23 mouse cellular contexts compared by ENCODE assay signal in the genomic region with DNA sequence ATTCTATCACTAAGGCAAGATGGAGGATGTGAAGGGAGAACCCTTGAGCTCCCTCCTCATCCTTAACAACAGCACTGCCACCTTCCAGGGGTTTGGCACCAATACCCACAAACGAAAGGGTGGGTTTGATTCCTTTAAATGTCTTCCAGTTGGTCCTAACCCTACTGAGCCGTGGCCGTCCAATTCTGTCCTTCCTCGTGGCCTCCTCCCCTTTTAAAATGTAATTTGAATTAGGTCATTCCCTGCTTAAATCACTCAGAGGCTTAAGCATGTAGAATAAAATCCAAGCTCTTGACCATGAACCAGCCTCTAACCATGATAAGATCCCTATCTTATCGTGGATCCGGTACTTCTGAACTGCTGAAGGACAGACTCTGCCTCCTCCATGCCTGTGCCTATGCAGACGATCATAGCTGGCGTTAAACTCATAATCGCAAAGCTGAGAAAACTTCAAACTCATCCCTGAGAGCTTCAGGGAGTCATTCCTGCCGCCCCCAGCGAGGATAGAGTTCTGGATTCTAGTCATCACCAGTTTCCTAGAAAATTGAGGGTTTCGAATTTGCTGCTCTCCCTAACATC. TPM values are rescaled to one million over a fixed set of nuclear protein-coding genes. Genes with fewer than 3 reads are reported as not detected.
DNase-seq lines count a peak whose midpoint lies in the region; ATAC-seq and TF ChIP-seq lines count a peak whose summit lies in the region.
"Had no signal": no experiment of that assay in that cellular context is flagged by ENCODE, and none has a peak within 500 bp of the region (broad histone marks: within the 10 kb centered on the region; RNA-seq: fewer than 3 reads in every experiment).

No protein-coding gene starts in this region.

- 78% methylated on average over 12 of the region's 12 CpGs for WGBS in cerebellum, adult 2 months
- 67% methylated on average over 12 of the region's 12 CpGs for WGBS in lung, postnatal 0 days

- no peak for TF ChIP-seq EP300 in lung, postnatal 0 days (IDR thresholded peaks at IDR 0.05)

- no peak for ATAC-seq in lung, postnatal 0 days
- ATAC-seq: activated CD4-positive, CD25-positive, alpha-beta regulatory T cell, adult 4 months; CD4-positive, CD25-positive, alpha-beta regulatory T cell, adult 4 months; forebrain, embryonic 13.5 days; forebrain, embryonic 15.5 days; forebrain, postnatal 0 days; Patski had no signal

- no peak overlapping the region for H3K9ac ChIP-seq in lung, postnatal 0 days (replicated peaks; ENCODE audit: low read depth)
- H3K9ac ChIP-seq: embryonic facial prominence, embryonic 12.5 days; forebrain, embryonic 13.5 days; forebrain, embryonic 15.5 days; forebrain, postnatal 0 days had no signal

- H3K4me1 ChIP-seq in cerebellum, adult 2 months (ENCODE audit: control insufficient read depth, insufficient read depth, low read length) = peaks cover 46% of the 10 kb centered on the region
- peaks cover 2% of the 10 kb centered on the region; the same call in 1 of the 2 replicates for H3K4me1 ChIP-seq in testis, adult 2 months (ENCODE audit: control insufficient read depth, insufficient read depth, low read length)
- H3K4me1 ChIP-seq in lung, postnatal 0 days (ENCODE audit: insufficient read depth, low read depth, low read length) = 0 out of 2 replicates have a peak, but pooled peaks cover 5% of the 10 kb centered on the region
- H3K4me1 ChIP-seq: embryonic facial prominence, embryonic 12.5 days; forebrain, embryonic 13.5 days; forebrain, embryonic 15.5 days had no signal

- no peaks in the 10 kb centered on the region for H3K36me3 ChIP-seq in testis, adult 2 months (ENCODE audit: control insufficient read depth, insufficient read depth, low read length)
- no peaks in the 10 kb centered on the region for H3K36me3 ChIP-seq in lung, postnatal 0 days (ENCODE audit: insufficient read depth, low read length)
- H3K36me3 ChIP-seq: embryonic facial prominence, embryonic 10.5 days; embryonic facial prominence, embryonic 12.5 days; forebrain, embryonic 15.5 days; G1E had no signal

- H3K4me3 ChIP-seq in cerebellum, adult 2 months (replicated peaks; ENCODE audit: insufficient read depth, low read depth, low read length) = no peak overlapping the region
- no peak overlapping the region for H3K4me3 ChIP-seq in testis, adult 2 months (ENCODE audit: control insufficient read depth, low read depth, low read length)
- no peak overlapping the region for H3K4me3 ChIP-seq in lung, postnatal 0 days (ENCODE audit: low read depth, low read length)
- H3K4me3 ChIP-seq: embryonic facial prominence, embryonic 10.5 days; embryonic facial prominence, embryonic 12.5 days; forebrain, embryonic 13.5 days; forebrain, embryonic 15.5 days had no signal

- H3K27ac ChIP-seq in cerebellum, adult 2 months (ENCODE audit: insufficient read depth, low read length) = peak overlapping the region; percentile 2; the same call in 1 of the 2 replicates
- peak overlapping the region; percentile 75; the same call in 1 of the 2 replicates for H3K27ac ChIP-seq in testis, adult 2 months (ENCODE audit: control insufficient read depth, insufficient read depth, low read depth, low read length)
- H3K27ac ChIP-seq in lung, postnatal 0 days (ENCODE audit: low read length) = no peak overlapping the region
- H3K27ac ChIP-seq: embryonic facial prominence, embryonic 10.5 days; embryonic facial prominence, embryonic 12.5 days; forebrain, embryonic 13.5 days; forebrain, embryonic 15.5 days had no signal

- H3K9me3 ChIP-seq in lung, postnatal 0 days (ENCODE audit: low read length) = no peaks in the 10 kb centered on the region
- H3K9me3 ChIP-seq: embryonic facial prominence, embryonic 10.5 days; embryonic facial prominence, embryonic 12.5 days; forebrain, embryonic 13.5 days; forebrain, embryonic 15.5 days; G1E had no signal

- no peaks in the 10 kb centered on the region for H3K27me3 ChIP-seq in cerebellum, adult 2 months (ENCODE audit: control insufficient read depth, insufficient read depth, low read length)
- no peaks in the 10 kb centered on the region for H3K27me3 ChIP-seq in testis, adult 2 months (ENCODE audit: control insufficient read depth, insufficient read depth, low read length)
- H3K27me3 ChIP-seq in lung, postnatal 0 days (replicated peaks; ENCODE audit: insufficient read depth, low read length) = no peaks in the 10 kb centered on the region
- H3K27me3 ChIP-seq: embryonic facial prominence, embryonic 12.5 days; forebrain, embryonic 15.5 days; Patski had no signal

- TF ChIP-seq CTCF in cerebellum, adult 2 months (IDR thresholded peaks at IDR 0.05; ENCODE audit: borderline replicate concordance, insufficient read depth, low read depth, low read length) = no peak
- TF ChIP-seq CTCF in testis, adult 2 months (IDR thresholded peaks at IDR 0.05; ENCODE audit: control insufficient read depth, insufficient read depth, insufficient replicate concordance, low read depth, low read length) = no peak
- TF ChIP-seq CTCF in lung, postnatal 0 days (IDR thresholded peaks at IDR 0.05) = no peak

- no peak for TF ChIP-seq POLR2A in cerebellum, adult 2 months (IDR thresholded peaks at IDR 0.05; ENCODE audit: borderline replicate concordance, insufficient read depth, low read length)
- TF ChIP-seq POLR2A in testis, adult 2 months (IDR thresholded peaks at IDR 0.05; ENCODE audit: control insufficient read depth, low read depth, low read length) = no peak

- DNase-seq in adrenal gland, adult 2 months = peak; percentile 63
- no peak for DNase-seq in adrenal gland, postnatal 10 days
- DNase-seq in cerebellum, adult 2 months = no peak
- DNase-seq in cerebellum, postnatal 10 days = no peak
- no peak for DNase-seq in testis, postnatal 14 days (ENCODE audit: low spot score)
- no peak for DNase-seq in lung, postnatal 0 days (ENCODE audit: low spot score)
- DNase-seq: adrenal gland, adult 8-10 months; B cell, adult 2 months; cerebellum, adult 11-12 months; cerebellum, adult 8-10 months; cerebellum, adult 9-11 months; forebrain, postnatal 0 days had no signal

- H3K4me2 ChIP-seq in lung, postnatal 0 days (replicated peaks; ENCODE audit: low read depth, low read length) = no peak overlapping the region
- H3K4me2 ChIP-seq: embryonic facial prominence, embryonic 12.5 days; forebrain, embryonic 13.5 days; forebrain, embryonic 15.5 days had no signal

RNA-seq across cellular contexts. Expression of a gene that starts 10.5 kb away (rescaled TPM):
- total RNA-seq in adrenal gland, adult 2 months (2021) = 100 to 1,000 TPM; 110 to 198 TPM
- 180 and 209 TPM in 2 replicates for polyA plus RNA-seq in adrenal gland, adult 2 months (2012; rRNA removed)
- 10 to 100 TPM; 70.4 to 83.0 TPM for total RNA-seq in adrenal gland, postnatal 10 days (2021)
- polyA plus RNA-seq in cerebellum, adult 2 months (2012; rRNA removed) = 154 and 160 TPM in 2 replicates
- polyA plus RNA-seq in testis, adult 2 months (2012; rRNA removed) = 19.4 and 28.0 TPM in 2 replicates
- 4.8 and 4.9 TPM in 2 replicates for polyA plus RNA-seq in lung, postnatal 0 days (2015; fragmentation: Nextera tagmentation; extraction: Ambion mirVana)
- total RNA-seq: CH12.LX had no signal
- polyA plus RNA-seq: G1E had no signal

RNA-seq across cellular contexts. Expression of a gene that starts 31.5 kb away (rescaled TPM):
- under 1 TPM in 1 of 2 experiments, not detected in 1; 0.38 TPM for total RNA-seq in adrenal gland, adult 2 months (2021)
- polyA plus RNA-seq in adrenal gland, adult 2 months (2012; rRNA removed) = 0.25 and 0.59 TPM in 2 replicates
- 1 to 10 TPM; 4.2 to 5.0 TPM for total RNA-seq in adrenal gland, postnatal 10 days (2021)
- polyA plus RNA-seq in cerebellum, adult 2 months (2012; rRNA removed) = 0.14 and 0.18 TPM in 2 replicates
- 0.16 and 0.20 TPM in 2 replicates for polyA plus RNA-seq in testis, adult 2 months (2012; rRNA removed)
- polyA plus RNA-seq in lung, postnatal 0 days (2015; fragmentation: Nextera tagmentation; extraction: Ambion mirVana) = 0.18 and 0.38 TPM in 2 replicates
- polyA plus RNA-seq: activated CD4-positive, CD25-positive, alpha-beta regulatory T cell, adult 4 months; CD4-positive, CD25-positive, alpha-beta regulatory T cell, adult 4 months; forebrain, embryonic 11.5 days; forebrain, embryonic 13.5 days; forebrain, embryonic 15.5 days; G1E; Patski had no signal

RNA-seq across cellular contexts. Expression of a gene that starts 42.8 kb away (rescaled TPM):
- total RNA-seq in adrenal gland, adult 2 months (2021) = 1 to 10 TPM; 1.1 to 1.6 TPM
- polyA plus RNA-seq in adrenal gland, adult 2 months (2012; rRNA removed) = 0.20 and 0.57 TPM in 2 replicates
- total RNA-seq in adrenal gland, postnatal 10 days (2021) = 1 to 10 TPM; 1.4 to 2.4 TPM
- 19.8 and 24.2 TPM in 2 replicates for polyA plus RNA-seq in cerebellum, adult 2 months (2012; rRNA removed)
- 0.05 TPM in 1 of 2 replicates, not detected in the other for polyA plus RNA-seq in testis, adult 2 months (2012; rRNA removed)
- 550 and 782 TPM in 2 replicates for polyA plus RNA-seq in lung, postnatal 0 days (2015; fragmentation: Nextera tagmentation; extraction: Ambion mirVana)
- total RNA-seq: G1E had no signal
- polyA plus RNA-seq: activated CD4-positive, CD25-positive, alpha-beta regulatory T cell, adult 4 months; G1E had no signal

Comparison
In these comparisons a context has a peak if more than half of its experiments do, and no peak if none do; other contexts are left out.
1. RNA of a gene that starts 42.8 kb away (polyA plus RNA-seq): 550 to 782 TPM in lung, postnatal 0 days; 19.8 to 24.2 TPM in cerebellum, adult 2 months, 0.20 to 0.57 TPM in adrenal gland, adult 2 months and 0.05 TPM in testis, adult 2 months; every median in the first group is over 10 times any median in the second.